Mouse (Mus musculus): ENCODE measurements at regions not wholly inside any gene's neighbourhood (a gene's known extent, or its start where the extent isn't known, plus 50 kb on each side); places are given as distances from the start of the nearest gene placed in this dataset.

DNA sequence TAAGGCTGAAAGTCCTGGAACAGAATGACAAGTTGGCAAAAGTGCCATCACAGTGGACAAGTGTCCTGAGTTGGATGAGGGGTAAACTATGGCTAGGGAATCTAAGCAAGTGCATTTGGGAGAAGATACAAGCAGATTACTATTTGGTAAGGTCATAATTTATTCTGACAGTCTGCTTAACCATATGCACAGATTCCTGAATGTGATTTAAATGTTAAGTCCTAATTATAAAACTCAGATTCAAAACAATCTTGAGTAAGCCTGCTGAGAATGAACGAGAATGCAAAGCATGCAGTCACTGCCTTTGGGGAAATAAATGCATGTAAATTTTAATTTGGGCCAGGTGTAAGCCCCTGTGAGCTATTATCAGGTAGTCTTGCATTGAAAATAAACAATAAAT, 93.3 kb upstream of the Slc39a10 start:
- Histone ChIP-seq H3K27ac (ENCODE audit: low read length) (no peak overlapping the region), H3K27me3 (ENCODE audit: control insufficient read depth, insufficient read depth, low read depth, low read length) (no peaks in the 10 kb centered on the region), H3K9me3 (replicated peaks; ENCODE audit: control insufficient read depth, low read length, poor library complexity, severe bottlenecking) (no peaks in the 10 kb centered on the region), H3K9ac (ENCODE audit: low read depth, low read length) (no peak overlapping the region), H3K4me1 (ENCODE audit: control insufficient read depth, insufficient read depth, low read length) (no peaks in the 10 kb centered on the region), H3K36me3 (ENCODE audit: control insufficient read depth, insufficient read depth, low read length) (no peaks in the 10 kb centered on the region), H3K4me2 (ENCODE audit: low read length) (no peak overlapping the region), H3K4me3 (ENCODE audit: low read depth, low read length) (no peak overlapping the region)
- ATAC-seq: no peak
- WGBS: 60% methylated on average over 1 of the region's 1 CpGs

- Histone ChIP-seq H3K9ac (ENCODE audit: low read depth, low read length) (no peak overlapping the region), H3K36me3 (ENCODE audit: control insufficient read depth, insufficient read depth, low read length) (no peaks in the 10 kb centered on the region), H3K27ac (ENCODE audit: low read length) (no peak overlapping the region), H3K4me3 (ENCODE audit: low read depth, low read length) (no peak overlapping the region), H3K4me1 (ENCODE audit: control insufficient read depth, insufficient read depth, low read length) (no peaks in the 10 kb centered on the region), H3K9me3 (replicated peaks; ENCODE audit: control insufficient read depth, low read length, poor library complexity, severe bottlenecking) (peaks cover 6% of the 10 kb centered on the region; the same call in 1 of the 2 replicates), H3K4me2 (ENCODE audit: low read length) (no peak overlapping the region), H3K27me3 (ENCODE audit: control insufficient read depth, insufficient read depth, low read depth, low read length) (no peaks in the 10 kb centered on the region)
- no peak for ATAC-seq
- WGBS: 97% methylated on average over 1 of the region's 1 CpGs
Observed at GRCm38 (mm10) chr1:46983093-46983492, 90.4 kb upstream of the Slc39a10 start.

DNA sequence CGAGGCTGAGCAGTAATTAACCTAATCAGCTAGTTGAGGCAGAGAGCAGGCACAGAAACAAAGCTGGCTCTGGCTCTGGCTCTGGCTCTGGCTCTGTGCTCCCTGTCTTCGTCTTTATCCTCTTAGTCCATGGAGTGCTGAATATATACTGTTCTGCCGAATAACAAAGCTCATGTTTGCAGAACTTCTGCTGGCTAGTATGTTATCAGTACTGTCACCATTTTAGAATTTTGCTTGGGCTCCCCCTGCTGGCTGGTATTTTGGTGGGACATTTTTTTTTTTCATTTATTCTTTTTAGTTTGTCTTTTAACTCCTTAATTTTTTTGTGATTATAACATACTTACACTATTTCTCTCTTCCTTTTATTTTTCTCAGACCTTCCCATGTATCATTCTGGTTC, 77.8 kb upstream of the Slc39a10 start:
- Histone ChIP-seq H3K9me3 (replicated peaks; ENCODE audit: control insufficient read depth, low read length, poor library complexity, severe bottlenecking) (no peaks in the 10 kb centered on the region), H3K27ac (ENCODE audit: low read length) (no peak overlapping the region), H3K4me2 (ENCODE audit: low read length) (no peak overlapping the region), H3K36me3 (ENCODE audit: control insufficient read depth, insufficient read depth, low read length) (no peaks in the 10 kb centered on the region), H3K4me1 (ENCODE audit: control insufficient read depth, insufficient read depth, low read length) (peaks cover 5% of the 10 kb centered on the region; the same call in 1 of the 2 replicates), H3K27me3 (ENCODE audit: control insufficient read depth, insufficient read depth, low read depth, low read length) (no peaks in the 10 kb centered on the region), H3K4me3 (ENCODE audit: low read depth, low read length) (no peak overlapping the region), H3K9ac (ENCODE audit: low read depth, low read length) (no peak overlapping the region)
- WGBS: 60% methylated on average over 3 of the region's 3 CpGs
- ATAC-seq: no peak

- Histone ChIP-seq H3K4me1 (ENCODE audit: control insufficient read depth, insufficient read depth, low read length) (peaks cover 5% of the 10 kb centered on the region; the same call in 1 of the 2 replicates), H3K9me3 (replicated peaks; ENCODE audit: control insufficient read depth, low read length, poor library complexity, severe bottlenecking) (no peaks in the 10 kb centered on the region), H3K9ac (ENCODE audit: low read depth, low read length) (no peak overlapping the region), H3K27me3 (ENCODE audit: control insufficient read depth, insufficient read depth, low read depth, low read length) (no peaks in the 10 kb centered on the region), H3K36me3 (ENCODE audit: control insufficient read depth, insufficient read depth, low read length) (no peaks in the 10 kb centered on the region), H3K4me2 (ENCODE audit: low read length) (no peak overlapping the region), H3K4me3 (ENCODE audit: low read depth, low read length) (no peak overlapping the region), H3K27ac (ENCODE audit: low read length) (no peak overlapping the region)
- 65% methylated on average over 3 of the region's 3 CpGs for WGBS
- ATAC-seq: no peak
Observed at GRCm38 (mm10) chr1:46968361-46968760, 75.7 kb upstream of the Slc39a10 start.

DNA sequence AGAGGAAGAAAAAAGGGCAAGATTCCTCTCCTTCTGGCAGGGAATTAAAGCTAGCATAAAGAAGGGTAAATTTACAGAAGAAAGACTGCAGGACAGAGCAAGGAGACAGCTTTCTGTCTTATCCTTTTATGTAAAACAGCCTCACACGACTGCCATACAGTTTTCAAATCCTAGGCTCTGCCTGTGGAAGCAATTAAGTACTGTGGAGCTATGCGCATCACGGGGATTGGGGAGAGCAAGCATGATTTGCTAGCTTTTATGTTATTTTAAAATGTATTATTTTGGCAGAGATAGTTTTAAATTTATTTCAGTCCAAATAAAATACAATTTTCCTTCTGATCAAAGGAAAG, 74.2 kb upstream of the Slc39a10 start:
- no peak overlapping the region for H3K4me3 ChIP-seq (ENCODE audit: low read depth, low read length)
- H3K4me2 ChIP-seq (ENCODE audit: low read length): no peak overlapping the region
- no peak overlapping the region for H3K9ac ChIP-seq (ENCODE audit: low read depth, low read length)
- peak; percentile 84 for ATAC-seq
- no peaks in the 10 kb centered on the region for H3K27me3 ChIP-seq (ENCODE audit: control insufficient read depth, insufficient read depth, low read depth, low read length)
- H3K27ac ChIP-seq (ENCODE audit: low read length): peak overlapping the region; percentile 52
- H3K9me3 ChIP-seq (replicated peaks; ENCODE audit: control insufficient read depth, low read length, poor library complexity, severe bottlenecking): no peaks in the 10 kb centered on the region
- peaks cover 5% of the 10 kb centered on the region; the same call in 1 of the 2 replicates for H3K4me1 ChIP-seq (ENCODE audit: control insufficient read depth, insufficient read depth, low read length)
- no peaks in the 10 kb centered on the region for H3K36me3 ChIP-seq (ENCODE audit: control insufficient read depth, insufficient read depth, low read length)
- 40% methylated on average over 3 of the region's 3 CpGs for WGBS

- H3K9ac ChIP-seq (ENCODE audit: low read depth, low read length): no peak overlapping the region
- peak overlapping the region; percentile 52 for H3K27ac ChIP-seq (ENCODE audit: low read length)
- peaks cover 5% of the 10 kb centered on the region; the same call in 1 of the 2 replicates for H3K4me1 ChIP-seq (ENCODE audit: control insufficient read depth, insufficient read depth, low read length)
- H3K27me3 ChIP-seq (ENCODE audit: control insufficient read depth, insufficient read depth, low read depth, low read length): no peaks in the 10 kb centered on the region
- WGBS: 35% methylated on average over 5 of the region's 5 CpGs
- no peak overlapping the region for H3K4me3 ChIP-seq (ENCODE audit: low read depth, low read length)
- no peaks in the 10 kb centered on the region for H3K9me3 ChIP-seq (replicated peaks; ENCODE audit: control insufficient read depth, low read length, poor library complexity, severe bottlenecking)
- H3K4me2 ChIP-seq (ENCODE audit: low read length): no peak overlapping the region
- no peaks in the 10 kb centered on the region for H3K36me3 ChIP-seq (ENCODE audit: control insufficient read depth, insufficient read depth, low read length)
- peak; percentile 71 for ATAC-seq
Observed at GRCm38 (mm10) chr1:46965996-46966916, 73.6 kb upstream of the Slc39a10 start.

DNA sequence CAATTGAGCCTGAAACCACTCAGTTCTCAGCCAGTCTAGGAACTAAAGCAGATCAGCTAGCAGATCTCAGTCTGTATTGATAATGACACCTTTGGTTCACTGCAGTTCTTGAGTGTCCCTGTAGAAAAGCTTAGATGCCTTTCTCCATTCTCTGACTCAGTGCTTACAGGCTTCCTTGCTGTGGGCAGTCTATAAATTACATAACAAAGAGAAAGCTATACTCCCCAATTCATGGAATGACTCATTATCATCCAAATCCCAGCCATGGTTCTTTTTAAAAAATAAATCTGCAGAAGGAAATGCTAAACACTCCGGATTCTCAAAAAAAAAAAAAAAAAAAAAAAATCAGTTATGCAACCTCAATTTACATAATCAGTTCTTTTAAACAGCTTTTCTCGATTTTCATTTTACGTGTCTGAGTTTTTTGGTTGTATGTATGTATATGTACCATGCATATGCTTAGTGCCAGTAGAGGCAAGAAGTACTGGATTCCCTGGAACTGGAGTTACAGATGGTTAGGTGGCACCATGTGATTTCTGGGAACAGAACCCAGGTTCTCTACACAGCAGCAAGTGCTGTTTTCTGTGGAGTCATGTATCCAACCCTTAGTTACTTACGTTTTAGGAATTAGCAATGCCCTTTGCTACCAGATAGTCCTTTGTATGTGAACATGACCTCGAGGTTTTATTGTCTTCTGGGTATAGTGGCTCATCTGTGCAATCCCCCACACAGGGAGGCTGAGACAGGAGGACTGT, 71.5 kb upstream of the Slc39a10 start:
- no peak overlapping the region for H3K4me2 ChIP-seq (ENCODE audit: low read length)
- no peak overlapping the region for H3K27ac ChIP-seq (ENCODE audit: low read length)
- no peak overlapping the region for H3K4me3 ChIP-seq (ENCODE audit: low read depth, low read length)
- H3K9ac ChIP-seq (ENCODE audit: low read depth, low read length): no peak overlapping the region
- ATAC-seq: no peak
- H3K4me1 ChIP-seq (ENCODE audit: control insufficient read depth, insufficient read depth, low read length): peaks cover 5% of the 10 kb centered on the region; the same call in 1 of the 2 replicates
- WGBS: 64% methylated on average over 5 of the region's 5 CpGs
- no peaks in the 10 kb centered on the region for H3K9me3 ChIP-seq (replicated peaks; ENCODE audit: control insufficient read depth, low read length, poor library complexity, severe bottlenecking)
- H3K36me3 ChIP-seq (ENCODE audit: control insufficient read depth, insufficient read depth, low read length): no peaks in the 10 kb centered on the region
- no peaks in the 10 kb centered on the region for H3K27me3 ChIP-seq (ENCODE audit: control insufficient read depth, insufficient read depth, low read depth, low read length)
